Mouse (Mus musculus): ENCODE measurements around the gene Irf2.

GRCm38 (mm10) chr8:46801153-46801684 is 61.7 kb downstream of the Irf2 start:
- no peak for TF ChIP-seq CHD2 (IDR thresholded peaks at IDR 0.05; ENCODE audit: low read depth, low read length)
- no peak for TF ChIP-seq HCFC1 (IDR thresholded peaks at IDR 0.05; ENCODE audit: borderline replicate concordance, insufficient read depth, low read length)
- TF ChIP-seq ZNF384 (IDR thresholded peaks at IDR 0.05; ENCODE audit: low read depth, low read length) = no peak
- TF ChIP-seq ZC3H11A (IDR thresholded peaks at IDR 0.05; ENCODE audit: borderline replicate concordance, low read depth, low read length) = no peak
- no peak for TF ChIP-seq MAFK (IDR thresholded peaks at IDR 0.05; ENCODE audit: insufficient read depth, low read depth, low read length)
